Mouse (Mus musculus) G1E (cell line): Measurements from ENCODE around the gene Scn4b.

Source experiments
- CTCF ChIP-seq: IDR thresholded peaks from 2 replicates; pipeline ENCODE4 v1.5.1; 2012; ENCODE audit warnings: low read depth, low read length, inconsistent platforms, mixed read lengths
- POLR2AphosphoS5 ChIP-seq: IDR thresholded peaks from 2 replicates; pipeline ENCODE4 v1.6.1; 2012; ENCODE audit warnings: low read depth, low read length, inconsistent platforms; ENCODE audit not compliant: insufficient replicate concordance

DNA sequence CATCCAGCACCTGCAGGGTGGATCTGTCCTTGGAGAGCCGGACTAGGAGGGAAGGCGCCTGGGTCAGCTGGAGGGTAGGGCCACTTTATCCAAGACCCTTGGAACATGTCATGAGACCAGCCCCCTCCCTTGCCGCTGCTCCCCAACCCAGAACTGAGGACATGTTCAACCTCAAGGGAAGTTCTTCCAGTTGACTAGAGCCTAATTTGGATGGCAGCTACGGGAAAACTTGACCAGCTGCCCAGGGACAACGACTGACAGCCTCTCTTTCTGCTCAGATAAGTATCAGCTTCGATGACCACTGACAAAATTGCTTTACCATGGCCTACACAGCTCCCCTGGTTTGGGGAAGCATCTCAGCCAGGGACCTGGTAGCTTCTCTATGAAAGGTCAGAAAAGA lies 45.1 kb downstream of the Scn4b start:
- TF ChIP-seq CTCF: no peak
- no peak for TF ChIP-seq POLR2AphosphoS5
